Mouse (Mus musculus): ENCODE measurements around the gene AC192777.2. TPM values are rescaled to one million over a fixed set of nuclear protein-coding genes. Genes with fewer than 3 reads are reported as not detected.
"Not testable (repeated sequence)": the region's sequence is repeated elsewhere in the genome, so short reads cannot be mapped to it uniquely, and the experiment has no call there.

The AC192777.2 gene
- total RNA-seq (2021) = not detected
- long read RNA-seq, experiment 1 = 0 reads
- long read RNA-seq, experiment 2 = 0 reads

GRCm38 (mm10) chr17:40095150-40095549 lies at the start of gene AC192777.2:
AC192777.2 (plus strand) TSS chr17:40095450.
- not testable (repeated sequence) for DNase-seq

- DNase-seq = not testable (repeated sequence)
Observed at GRCm38 (mm10) chr17:40116172-40116571, 20.9 kb downstream of the AC192777.2 start.

- not testable (repeated sequence) for DNase-seq
Observed at GRCm38 (mm10) chr17:40116877-40117276, 21.6 kb downstream of the AC192777.2 start.

Small RNA genes within 50 kb of the gene (microRNA-seq; reads per million reads assigned to microRNA genes)
- not detected for gene Gm26376

Other genes with a start within 250 kb of the AC192777.2 start
- gene Esp38, start 144.9 kb upstream of the AC192777.2 start, total RNA-seq (2021) = not detected
- gene Pgk2, start 113.2 kb downstream of the AC192777.2 start, total RNA-seq (2021) = not detected
- not detected for gene Crisp3, start 146.8 kb downstream of the AC192777.2 start, total RNA-seq (2021)
- gene Crisp1, start 223.8 kb downstream of the AC192777.2 start, total RNA-seq (2021) = not detected